In the genomic region with DNA sequence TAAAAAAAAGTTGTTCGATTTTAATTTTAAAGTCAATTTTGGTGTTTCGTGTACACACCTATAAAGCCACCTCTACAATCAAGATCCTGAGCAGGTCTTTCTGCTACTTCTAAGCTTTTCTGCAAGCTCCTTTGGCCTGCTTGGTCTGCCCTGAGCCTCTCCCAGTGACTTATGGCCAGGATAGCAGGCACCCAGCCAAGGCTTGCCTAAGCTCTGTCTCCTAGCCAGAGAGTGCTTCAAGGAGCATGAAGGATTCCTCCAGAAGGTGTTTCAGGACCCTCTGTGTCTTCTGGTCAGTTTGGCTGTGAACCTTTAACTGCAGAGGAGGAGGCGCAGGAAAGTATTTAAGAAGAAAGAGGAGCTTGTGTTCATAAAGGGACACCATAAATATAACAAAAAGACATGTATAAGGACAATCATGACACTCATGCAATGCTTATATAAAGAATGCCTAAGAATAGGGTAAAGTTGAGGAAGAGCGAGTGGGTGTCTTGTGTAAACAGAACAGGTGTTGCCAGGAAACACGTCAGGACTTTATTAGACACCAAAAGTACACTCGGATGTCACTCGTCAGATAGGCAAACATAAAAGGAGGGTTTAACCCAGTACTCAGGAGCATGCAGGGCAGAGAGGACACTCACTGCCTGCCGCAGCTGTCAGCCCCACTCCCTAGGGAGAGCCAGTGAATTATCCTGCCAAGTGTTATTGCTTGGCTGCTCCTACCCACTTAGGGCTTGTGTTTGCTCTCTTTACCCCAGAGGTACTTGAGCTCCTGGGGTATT, we compare ENCODE assay signal across 10 mouse cellular contexts. TPM values are rescaled to one million over a fixed set of nuclear protein-coding genes. Genes with fewer than 3 reads are reported as not detected.
DNase-seq lines count a peak whose midpoint lies in the region; ATAC-seq and TF ChIP-seq lines count a peak whose summit lies in the region.
"Had no signal": no experiment of that assay in that cellular context is flagged by ENCODE, and none has a peak within 500 bp of the region (broad histone marks: within the 10 kb centered on the region; RNA-seq: fewer than 3 reads in every experiment).

No protein-coding gene starts in this region.

- H3K9ac ChIP-seq in neural tube, embryonic 11.5 days (ENCODE audit: low read length): no peak overlapping the region
- H3K9ac ChIP-seq: limb, embryonic 15.5 days had no signal

- peak overlapping the region; percentile 58; the same call in 1 of the 2 replicates for H3K27ac ChIP-seq in neural tube, embryonic 11.5 days (ENCODE audit: low read depth, low read length)
- peak overlapping the region; percentile 89 for H3K27ac ChIP-seq in bone marrow, adult 2 months (ENCODE audit: control insufficient read depth, insufficient read depth, low read depth, low read length, poor library complexity)
- H3K27ac ChIP-seq: limb, embryonic 15.5 days had no signal

- no peaks in the 10 kb centered on the region; the same call in 1 of the 2 replicates for H3K4me1 ChIP-seq in neural tube, embryonic 11.5 days (ENCODE audit: control insufficient read depth, insufficient read depth, low read length)
- peaks cover 12% of the 10 kb centered on the region for H3K4me1 ChIP-seq in bone marrow, adult 2 months (ENCODE audit: control insufficient read depth, insufficient read depth, low read length)

- H3K27me3 ChIP-seq in neural tube, embryonic 11.5 days (ENCODE audit: control insufficient read depth, insufficient read depth, low read length): no peaks in the 10 kb centered on the region
- H3K27me3 ChIP-seq: limb, embryonic 15.5 days had no signal

- H3K4me3 ChIP-seq in neural tube, embryonic 11.5 days (ENCODE audit: low read depth, low read length): no peak overlapping the region
- no peak overlapping the region for H3K4me3 ChIP-seq in bone marrow, adult 2 months (replicated peaks; ENCODE audit: control insufficient read depth, low read depth, low read length)
- H3K4me3 ChIP-seq: limb, embryonic 15.5 days had no signal

- intact Hi-C loops in gastrocnemius, postnatal 14 days (cut with DNase I; ENCODE audit: low total_unique reads): no loop called here

- no peaks in the 10 kb centered on the region for H3K9me3 ChIP-seq in neural tube, embryonic 11.5 days (ENCODE audit: control insufficient read depth, low read length)
- H3K9me3 ChIP-seq: limb, embryonic 15.5 days had no signal

- peak; percentile 71 for ATAC-seq in neural tube, embryonic 11.5 days (ENCODE audit: insufficient read depth, low FRiP score, low TSS enrichment)
- ATAC-seq in granulocyte monocyte progenitor cell, adult 5-6 weeks (replicated peaks; ENCODE audit: poor library complexity, severe bottlenecking): no peak
- ATAC-seq in erythroblast, adult 5-6 weeks (replicated peaks; ENCODE audit: low FRiP score, poor library complexity, severe bottlenecking): no peak

- TF ChIP-seq CTCF in bone marrow, adult 2 months (IDR thresholded peaks at IDR 0.05; ENCODE audit: control insufficient read depth, insufficient read depth, low read length): no peak

- H3K4me2 ChIP-seq in neural tube, embryonic 11.5 days (ENCODE audit: low read depth): no peak overlapping the region
- H3K4me2 ChIP-seq: limb, embryonic 15.5 days had no signal

- 57% methylated on average over 8 of the region's 8 CpGs for WGBS in neural tube, embryonic 11.5 days
- WGBS in bone marrow, adult 2 months: 71% methylated on average over 8 of the region's 8 CpGs

- peak; percentile 36 for DNase-seq in neural tube, embryonic 11.5 days (ENCODE audit: low spot score)
- DNase-seq in neural tube, embryonic 10.5 days (ENCODE audit: extremely low spot score, low spot score): no peak
- DNase-seq in gastrocnemius, postnatal 14 days: peak; percentile 77
- peak; percentile 48 for DNase-seq in induced T-regulatory cell, adult 2 months (ENCODE audit: low read depth)
- peak; percentile 49 to 67 for DNase-seq in lung, postnatal 4 days

- no peak for TF ChIP-seq POLR2A in bone marrow, adult 2 months (IDR thresholded peaks at IDR 0.05; ENCODE audit: borderline replicate concordance, control insufficient read depth, low read depth, low read length)

- no peaks in the 10 kb centered on the region for H3K36me3 ChIP-seq in neural tube, embryonic 11.5 days (ENCODE audit: control insufficient read depth, insufficient read depth, low read length)
- H3K36me3 ChIP-seq: limb, embryonic 15.5 days had no signal

RNA-seq across cellular contexts. Expression of a gene that starts 27.6 kb away (rescaled TPM):
- not detected in 2 replicates for polyA plus RNA-seq in neural tube, embryonic 11.5 days (2014; fragmentation: Nextera tagmentation; extraction: Ambion mirVana)
- not detected in 2 replicates for polyA plus RNA-seq in bone marrow, adult 2 months (2011; ENCODE audit: insufficient read depth, insufficient read length, low replicate concordance, missing spikeins)
- total RNA-seq in gastrocnemius, postnatal 14 days (2021): not detected
- not detected in 2 replicates for total RNA-seq in granulocyte monocyte progenitor cell, adult 5-6 weeks (2014; fragmentation: Nextera tagmentation)
- total RNA-seq in granulocyte monocyte progenitor cell, adult 5-6 weeks (2017): not detected in 2 replicates
- total RNA-seq in erythroblast, adult 5-6 weeks (2015; ENCODE audit: low replicate concordance): not detected in 2 replicates
- not detected in 2 replicates for total RNA-seq in erythroblast, adult 5-6 weeks (2017; ENCODE audit: low replicate concordance)
- total RNA-seq: adrenal gland, postnatal 4 days had no signal
- polyA plus RNA-seq: limb, embryonic 15.5 days had no signal

RNA-seq across cellular contexts. Expression of a gene that starts 36.0 kb away (rescaled TPM):
- 0.38 and 0.51 TPM in 2 replicates for polyA plus RNA-seq in neural tube, embryonic 11.5 days (2014; fragmentation: Nextera tagmentation; extraction: Ambion mirVana)
- polyA plus RNA-seq in bone marrow, adult 2 months (2011; ENCODE audit: insufficient read depth, insufficient read length, low replicate concordance, missing spikeins): not detected in 2 replicates
- total RNA-seq in gastrocnemius, postnatal 14 days (2021): not detected
- total RNA-seq in granulocyte monocyte progenitor cell, adult 5-6 weeks (2014; fragmentation: Nextera tagmentation): not detected in 2 replicates
- total RNA-seq in granulocyte monocyte progenitor cell, adult 5-6 weeks (2017): 0.05 and 0.30 TPM in 2 replicates
- total RNA-seq in erythroblast, adult 5-6 weeks (2015; ENCODE audit: low replicate concordance): not detected in 2 replicates
- total RNA-seq in erythroblast, adult 5-6 weeks (2017; ENCODE audit: low replicate concordance): not detected in 2 replicates
